Mouse (Mus musculus) kidney, embryonic 14.5 days (tissue): Measurements from ENCODE around the gene Nppb. TPM values are rescaled to one million over a fixed set of nuclear protein-coding genes. Genes with fewer than 3 reads are reported as not detected.

ENCODE experiments used
- ATAC-seq: fragments of 200-750 bp; cut with Nextera tagmentation; 2 replicates; pipeline ENCODE4 v1.8.0; 2017; ENCODE audit warnings: moderate number of reproducible peaks, mild to moderate bottlenecking, moderate TSS enrichment, moderate library complexity; ENCODE audit not compliant: low FRiP score, low TSS enrichment
- H3K27ac ChIP-seq: fragments of 300-500 bp; sonication (generic); 2 replicates; pipeline ENCODE4 v1.5.1; 2014; ENCODE audit warnings: low read depth, mild to moderate bottlenecking, low read length, moderate library complexity, mixed read lengths
- H3K27me3 ChIP-seq: fragments of 300-500 bp; sonication (generic); 2 replicates; pipeline ENCODE4 v1.6.1; 2014; ENCODE audit warnings: mild to moderate bottlenecking, low read length; ENCODE audit not compliant: control insufficient read depth, insufficient read depth
- H3K36me3 ChIP-seq: fragments of 300-500 bp; sonication (generic); 2 replicates; pipeline ENCODE4 v1.6.1; 2014; ENCODE audit warnings: low read length, mixed read lengths; ENCODE audit not compliant: control insufficient read depth, insufficient read depth
- H3K4me1 ChIP-seq: fragments of 300-500 bp; sonication (generic); 2 replicates; pipeline ENCODE4 v1.6.1; 2014; ENCODE audit warnings: low read length, mixed read lengths; ENCODE audit not compliant: control insufficient read depth, insufficient read depth
- H3K4me2 ChIP-seq: fragments of 300-500 bp; sonication (generic); replicated peaks from 2 replicates; pipeline ENCODE4 v1.6.1; 2014; ENCODE audit warnings: low read depth, mild to moderate bottlenecking, low read length
- H3K4me3 ChIP-seq: fragments of 300-500 bp; sonication (generic); 2 replicates; pipeline ENCODE4 v1.5.1; 2014; ENCODE audit warnings: mild to moderate bottlenecking, low read length
- H3K9ac ChIP-seq: fragments of 300-500 bp; sonication (generic); 2 replicates; pipeline ENCODE4 v1.6.1; 2014; ENCODE audit warnings: low read depth, mild to moderate bottlenecking, low read length, moderate library complexity
- H3K9me3 ChIP-seq: fragments of 300-500 bp; sonication (generic); 2 replicates; pipeline ENCODE4 v1.6.1; 2016; ENCODE audit warnings: low read length; ENCODE audit not compliant: control insufficient read depth
- WGBS: fragments of 180-500 bp; shearing (Covaris S2); extraction: QIAGEN DNeasy Blood & Tissue Kit; methylation state at CpG from one replicate; pipeline ENCODE4 v1.1.7; 2014; 5-methylcytosine and 5-hydroxymethylcytosine counted together
- polyA plus RNA-seq: library from polyadenylated mRNA; unstranded; fragments of >200 nt; fragmentation: Nextera tagmentation; extraction: Ambion mirVana; gene quantifications from 2 replicates; pipeline ENCODE4 v1.2.1, GENCODE M21; 2014

Nppb gene
- polyA plus RNA-seq, 1 experiment from 2014 or later: not detected

DNA sequence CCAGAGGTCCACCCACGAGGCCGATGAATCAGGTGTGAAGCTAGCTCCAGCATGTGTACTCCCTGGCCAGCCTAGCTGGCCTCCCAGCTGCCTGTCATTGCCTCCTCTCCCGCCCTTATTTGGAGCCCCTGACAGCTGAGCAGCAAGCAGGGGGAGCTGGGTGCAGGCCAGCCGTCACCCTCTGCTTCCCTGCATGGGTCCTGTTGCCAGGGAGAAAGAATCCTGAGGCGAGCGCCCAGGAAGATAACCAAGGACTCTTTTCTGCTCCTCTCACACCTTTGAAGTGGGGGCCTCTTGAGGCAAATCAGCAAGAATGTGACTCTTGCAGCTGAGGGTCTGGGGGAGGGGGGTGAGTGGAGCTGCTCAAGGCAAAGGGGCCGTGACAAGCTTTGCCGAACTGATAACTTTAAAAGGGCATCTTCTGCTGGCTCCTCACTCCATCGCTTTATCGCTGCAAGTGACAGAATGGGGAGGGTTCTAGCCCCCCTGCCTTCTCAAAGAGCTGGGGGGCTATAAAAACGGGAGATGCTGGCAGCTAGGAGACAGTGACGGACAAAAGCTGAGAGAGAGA is 14.7 kb downstream of the Nppb start, which contains the start of gene Nppa:
TSS of gene Nppa (plus strand) at position 521 of the 571 bp plus-strand sequence.
- H3K36me3 ChIP-seq: peaks cover 3% of the 10 kb centered on the region
- H3K9me3 ChIP-seq: no peaks in the 10 kb centered on the region
- H3K9ac ChIP-seq: no peak within 1 kb of the TSS
- no peaks in the 10 kb centered on the region for H3K27me3 ChIP-seq
- no peak within 1 kb of the TSS for H3K27ac ChIP-seq
- no peak within 1 kb of the TSS for H3K4me3 ChIP-seq
- no peaks in the 10 kb centered on the region for H3K4me1 ChIP-seq
- H3K4me2 ChIP-seq: no peak within 1 kb of the TSS
- WGBS: 21% methylated on average over 12 of the region's 12 CpGs
- no peak for ATAC-seq

DNA sequence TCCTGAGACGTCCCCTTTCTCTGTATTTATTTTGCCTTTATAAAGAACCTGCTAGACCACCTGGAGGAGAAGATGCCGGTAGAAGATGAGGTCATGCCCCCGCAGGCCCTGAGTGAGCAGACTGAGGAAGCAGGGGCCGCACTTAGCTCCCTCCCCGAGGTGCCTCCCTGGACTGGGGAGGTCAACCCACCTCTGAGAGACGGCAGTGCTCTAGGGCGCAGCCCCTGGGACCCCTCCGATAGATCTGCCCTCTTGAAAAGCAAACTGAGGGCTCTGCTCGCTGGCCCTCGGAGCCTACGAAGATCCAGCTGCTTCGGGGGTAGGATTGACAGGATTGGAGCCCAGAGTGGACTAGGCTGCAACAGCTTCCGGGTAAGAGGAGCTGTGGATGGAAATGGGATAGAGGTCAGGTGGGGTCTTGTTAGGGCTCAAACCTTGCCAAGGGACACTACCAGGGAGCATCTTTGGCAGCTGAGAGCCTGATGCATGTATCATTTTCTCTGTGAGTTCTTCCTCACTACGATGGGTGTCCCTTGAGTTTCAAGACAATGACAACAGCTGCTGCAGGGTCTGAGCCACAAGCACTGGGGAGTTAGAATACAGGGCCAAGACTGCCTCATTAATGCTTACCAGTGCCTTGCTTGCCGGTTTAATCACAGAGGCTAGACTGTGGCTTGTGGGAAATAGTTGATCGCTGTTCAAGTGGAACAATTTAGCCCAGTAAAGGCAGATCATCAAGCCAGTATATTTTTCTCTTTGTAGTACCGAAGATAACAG is 15.6 kb downstream of the Nppb start:
- no peak overlapping the region for H3K9ac ChIP-seq

GRCm38 (mm10) chr4:148001866-148002265 is 16.3 kb downstream of the Nppb start:
- 44% methylated on average over 8 of the region's 8 CpGs for WGBS
- Histone ChIP-seq H3K4me3 (no peak overlapping the region), H3K9ac (no peak overlapping the region), H3K4me2 (no peak overlapping the region), H3K27ac (no peak overlapping the region), H3K36me3 (peaks cover 18% of the 10 kb centered on the region), H3K27me3 (no peaks in the 10 kb centered on the region), H3K9me3 (no peaks in the 10 kb centered on the region), H3K4me1 (no peaks in the 10 kb centered on the region)
- ATAC-seq: no peak

More for the DNA sequence above, 15.6 kb downstream of the Nppb start:
- H3K27me3 ChIP-seq: no peaks in the 10 kb centered on the region
- 78% methylated on average over 17 of the region's 17 CpGs for WGBS
- no peak overlapping the region for H3K4me2 ChIP-seq
- no peak overlapping the region for H3K27ac ChIP-seq
- no peaks in the 10 kb centered on the region for H3K4me1 ChIP-seq
- H3K36me3 ChIP-seq: peaks cover 12% of the 10 kb centered on the region
- H3K9me3 ChIP-seq: no peaks in the 10 kb centered on the region
- no peak for ATAC-seq
- no peak overlapping the region for H3K4me3 ChIP-seq

DNA sequence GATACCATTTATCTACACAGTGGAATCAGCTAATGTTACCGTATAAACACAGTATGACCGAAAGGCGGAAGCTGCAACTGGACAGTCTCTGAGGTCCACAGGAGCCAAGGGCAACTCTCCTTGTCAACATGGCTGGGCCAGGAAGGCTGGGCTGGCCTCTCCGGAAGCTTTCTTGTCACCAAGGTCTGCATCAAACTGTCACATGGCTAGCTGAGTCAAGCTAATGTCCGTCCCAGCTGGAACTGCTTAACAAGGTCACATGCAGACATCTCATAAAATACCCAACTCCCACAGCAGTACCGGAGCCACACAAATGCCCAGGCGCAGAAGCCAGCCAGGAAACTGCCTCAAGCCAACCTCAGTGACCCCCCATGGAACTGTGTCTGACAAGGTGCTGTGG is 18.8 kb downstream of the Nppb start:
- no peak overlapping the region for H3K4me2 ChIP-seq
- no peaks in the 10 kb centered on the region for H3K4me1 ChIP-seq
- 63% methylated on average over 7 of the region's 7 CpGs for WGBS
- H3K36me3 ChIP-seq: peaks cover 43% of the 10 kb centered on the region
- H3K27ac ChIP-seq: no peak overlapping the region
- no peak overlapping the region for H3K9ac ChIP-seq
- H3K9me3 ChIP-seq: no peaks in the 10 kb centered on the region
- ATAC-seq: no peak; the same call in 1 of the 2 replicates
- no peak overlapping the region for H3K4me3 ChIP-seq
- H3K27me3 ChIP-seq: no peaks in the 10 kb centered on the region

- Histone ChIP-seq H3K4me2 (no peak overlapping the region), H3K36me3 (peaks cover 83% of the 10 kb centered on the region), H3K9ac (no peak overlapping the region), H3K9me3 (no peaks in the 10 kb centered on the region), H3K27me3 (no peaks in the 10 kb centered on the region), H3K27ac (no peak overlapping the region), H3K4me3 (no peak overlapping the region), H3K4me1 (no peaks in the 10 kb centered on the region)
- no peak for ATAC-seq
- 78% methylated on average over 4 of the region's 4 CpGs for WGBS
Observed at GRCm38 (mm10) chr4:148008412-148008811, 22.8 kb downstream of the Nppb start.

DNA sequence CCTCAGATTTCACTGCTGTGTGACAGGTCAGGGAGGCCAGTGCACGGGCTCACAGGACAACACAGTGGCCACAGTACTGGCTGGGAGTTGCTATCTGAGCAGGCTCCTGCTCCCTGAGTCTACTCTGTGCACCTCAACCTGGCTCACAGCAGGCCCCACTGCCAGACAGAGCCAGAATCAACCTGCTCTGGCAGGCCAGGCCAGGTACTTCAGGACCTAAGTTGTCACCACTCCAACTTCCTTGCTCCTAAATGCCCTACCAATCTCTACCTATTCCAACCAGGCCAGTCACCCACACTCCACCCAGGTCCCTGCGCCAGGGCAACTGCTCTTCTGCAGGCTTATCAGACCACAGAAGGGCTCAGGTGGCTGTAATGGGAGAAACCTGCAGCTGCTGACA is 24.1 kb downstream of the Nppb start:
- Histone ChIP-seq H3K36me3 (peaks cover 96% of the 10 kb centered on the region), H3K9ac (no peak overlapping the region), H3K4me2 (no peak overlapping the region), H3K9me3 (no peaks in the 10 kb centered on the region), H3K4me3 (no peak overlapping the region), H3K4me1 (no peaks in the 10 kb centered on the region), H3K27ac (no peak overlapping the region), H3K27me3 (no peaks in the 10 kb centered on the region)
- 74% methylated on average over 2 of the region's 2 CpGs for WGBS
- ATAC-seq: no peak

- H3K27me3 ChIP-seq: no peaks in the 10 kb centered on the region
- H3K4me2 ChIP-seq: no peak overlapping the region
- no peak overlapping the region for H3K27ac ChIP-seq
- no peaks in the 10 kb centered on the region for H3K4me1 ChIP-seq
- H3K4me3 ChIP-seq: no peak overlapping the region
- H3K36me3 ChIP-seq: peaks cover 98% of the 10 kb centered on the region
- no peak overlapping the region for H3K9ac ChIP-seq
- H3K9me3 ChIP-seq: no peaks in the 10 kb centered on the region
- 73% methylated on average over 3 of the region's 3 CpGs for WGBS
- no peak for ATAC-seq
Observed at GRCm38 (mm10) chr4:148011332-148011731, 25.7 kb downstream of the Nppb start.

DNA sequence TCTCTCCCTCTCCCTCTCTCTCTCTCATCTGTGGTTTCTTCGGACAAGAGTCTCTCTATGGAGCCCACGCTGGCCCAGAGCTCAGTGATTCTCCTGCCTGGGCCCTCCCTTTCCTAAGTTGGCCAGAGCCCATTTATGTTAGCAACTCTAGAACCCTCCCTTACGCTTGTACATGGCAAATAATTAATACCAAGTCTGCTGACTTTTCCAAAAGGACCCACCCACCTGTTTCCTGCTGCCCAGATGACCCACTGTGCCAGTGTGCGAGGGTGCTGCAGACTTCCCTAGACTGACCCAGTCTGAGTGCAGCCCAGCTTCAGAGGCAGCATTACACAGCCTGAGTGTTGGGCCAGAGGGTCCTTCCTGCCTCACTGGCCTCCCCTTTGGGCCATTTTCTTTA is 26.6 kb downstream of the Nppb start:
- H3K4me2 ChIP-seq: no peak overlapping the region
- H3K9me3 ChIP-seq: no peaks in the 10 kb centered on the region
- H3K9ac ChIP-seq: no peak overlapping the region
- no peaks in the 10 kb centered on the region for H3K4me1 ChIP-seq
- H3K4me3 ChIP-seq: no peak overlapping the region
- no peaks in the 10 kb centered on the region for H3K27me3 ChIP-seq
- 93% methylated on average over 4 of the region's 4 CpGs for WGBS
- peaks cover 98% of the 10 kb centered on the region for H3K36me3 ChIP-seq
- no peak for ATAC-seq
- no peak overlapping the region for H3K27ac ChIP-seq

DNA sequence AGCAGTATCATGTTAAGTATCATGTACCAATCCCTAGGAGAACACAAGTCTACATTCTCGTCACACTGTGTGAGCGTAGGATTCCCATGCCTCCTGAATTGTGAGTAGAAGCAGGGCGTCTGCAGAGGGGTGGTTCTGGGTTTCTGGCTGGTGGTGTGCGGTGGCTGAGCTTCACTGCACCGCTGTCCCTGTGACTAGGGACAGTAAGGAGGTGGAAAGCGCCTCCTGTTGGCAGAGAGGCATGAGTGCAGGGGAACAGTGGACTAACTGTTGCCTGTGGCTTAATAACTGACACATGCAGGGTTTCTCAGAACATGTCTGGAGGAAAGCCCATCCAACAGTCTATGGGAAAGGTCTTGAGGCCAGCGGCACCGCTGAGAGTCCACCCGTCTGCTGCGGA is 29.8 kb downstream of the Nppb start:
- Histone ChIP-seq H3K27me3 (no peaks in the 10 kb centered on the region), H3K4me1 (no peaks in the 10 kb centered on the region), H3K36me3 (peaks cover 91% of the 10 kb centered on the region), H3K27ac (no peak overlapping the region), H3K9me3 (no peaks in the 10 kb centered on the region), H3K4me3 (no peak overlapping the region), H3K4me2 (no peak overlapping the region), H3K9ac (no peak overlapping the region)
- WGBS: 85% methylated on average over 10 of the region's 10 CpGs
- no peak for ATAC-seq
